Mouse (Mus musculus) midbrain, embryonic 12.5 days (tissue): ENCODE results near the gene Src. TPM values are rescaled to one million over a fixed set of nuclear protein-coding genes. Genes with fewer than 3 reads are reported as not detected.
A peak's percentile ranks its signal among the peaks of the same experiment; 100 is the strongest.

Source experiments
- ATAC-seq: fragments of 200-750 bp; cut with Nextera tagmentation; 2 replicates; pipeline ENCODE4 v1.8.0; 2017; ENCODE audit warnings: low read depth, moderate TSS enrichment, moderate library complexity; ENCODE audit not compliant: low FRiP score
- H3K27ac ChIP-seq: fragments of 300-500 bp; sonication (generic); replicated peaks from 2 replicates; pipeline ENCODE4 v1.5.1; 2016; ENCODE audit warnings: mild to moderate bottlenecking
- H3K27me3 ChIP-seq: fragments of 300-500 bp; sonication (generic); 2 replicates; pipeline ENCODE4 v1.6.1; 2016; ENCODE audit warnings: mild to moderate bottlenecking
- H3K36me3 ChIP-seq: fragments of 300-500 bp; sonication (generic); 2 replicates; pipeline ENCODE4 v1.6.1; 2016
- H3K4me1 ChIP-seq: fragments of 300-500 bp; sonication (generic); 2 replicates; pipeline ENCODE4 v1.6.1; 2016
- H3K4me2 ChIP-seq: fragments of 300-500 bp; sonication (generic); replicated peaks from 2 replicates; pipeline ENCODE4 v1.6.1; 2016; ENCODE audit warnings: mild to moderate bottlenecking, moderate library complexity
- H3K4me3 ChIP-seq: fragments of 300-500 bp; sonication (generic); 2 replicates; pipeline ENCODE4 v1.5.1; 2016; ENCODE audit warnings: mild to moderate bottlenecking
- H3K9ac ChIP-seq: fragments of 300-500 bp; sonication (generic); replicated peaks from 2 replicates; pipeline ENCODE4 v1.6.1; 2016; ENCODE audit warnings: mild to moderate bottlenecking, moderate library complexity
- H3K9me3 ChIP-seq: fragments of 300-500 bp; sonication (generic); 2 replicates; pipeline ENCODE4 v1.6.1; 2016; ENCODE audit warnings: mild to moderate bottlenecking
- WGBS: fragments of 180-500 bp; shearing (Covaris S2); methylation state at CpG from one replicate; pipeline ENCODE4 v1.1.7; 2016; 5-methylcytosine and 5-hydroxymethylcytosine counted together
- polyA plus RNA-seq: library from polyadenylated mRNA; unstranded; fragments of >200 nt; fragmentation: Nextera tagmentation; extraction: Ambion mirVana; gene quantifications from 2 replicates; pipeline ENCODE4 v1.2.1, GENCODE M21; 2016

The Src gene
- polyA plus RNA-seq, 1 experiment from 2014 or later = 33.5 TPM

DNA sequence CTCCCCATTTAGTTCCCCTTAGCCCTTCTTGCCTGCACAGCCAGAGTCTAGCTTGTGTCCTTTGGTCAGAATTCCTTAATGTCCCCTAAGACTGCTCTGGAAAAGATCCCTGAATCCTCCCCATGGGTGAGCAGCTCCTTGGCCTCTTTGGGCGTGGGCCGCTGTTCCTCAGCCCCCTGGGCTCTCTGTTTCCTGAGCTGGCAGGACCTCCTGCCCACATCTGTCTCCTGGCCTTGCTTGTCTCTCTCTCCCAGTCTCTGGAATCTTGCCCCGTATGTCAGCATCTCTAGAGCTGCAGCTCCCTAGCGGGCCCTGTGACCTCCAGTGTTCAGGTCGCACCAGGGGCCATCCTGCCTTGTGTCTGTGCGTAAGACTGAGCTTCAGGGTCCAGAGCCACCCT is 101.2 kb downstream of the Src start:
- Histone ChIP-seq H3K27ac (no peak overlapping the region), H3K4me2 (no peak overlapping the region)

DNA sequence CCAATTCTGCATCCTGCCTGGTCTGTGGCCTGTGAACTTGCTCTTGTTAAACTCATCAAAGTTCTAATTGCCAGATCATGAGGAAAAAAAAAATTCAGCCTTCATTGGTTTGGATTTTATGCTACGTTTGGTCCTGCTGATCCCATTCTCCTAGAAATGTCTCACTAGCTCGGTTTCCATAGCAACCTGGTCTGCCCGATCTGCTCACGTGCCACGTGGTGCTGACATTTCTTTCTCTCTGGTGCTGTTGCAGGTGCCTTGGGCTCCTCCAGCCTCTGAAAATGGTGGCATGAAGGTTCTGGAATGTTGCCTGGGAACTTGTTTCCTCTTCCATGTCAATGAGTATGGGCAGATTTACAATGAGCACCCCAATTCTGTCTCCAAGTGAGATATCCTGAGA is 102.3 kb downstream of the Src start:
- Histone ChIP-seq H3K27me3 (peaks cover 16% of the 10 kb centered on the region), H3K4me2 (no peak overlapping the region), H3K36me3 (no peaks in the 10 kb centered on the region), H3K4me3 (no peak overlapping the region), H3K4me1 (peaks cover 55% of the 10 kb centered on the region), H3K9me3 (no peaks in the 10 kb centered on the region), H3K9ac (no peak overlapping the region), H3K27ac (peak overlapping the region; percentile 46)
- 0 out of 2 replicates have a peak, but pooled peaks have one; percentile 10 for ATAC-seq
- WGBS = 9% methylated on average over 5 of the region's 5 CpGs

More for the DNA sequence above, 101.2 kb downstream of the Src start:
- Histone ChIP-seq H3K4me1 (peaks cover 57% of the 10 kb centered on the region), H3K9ac (no peak overlapping the region), H3K27me3 (peaks cover 18% of the 10 kb centered on the region), H3K9me3 (no peaks in the 10 kb centered on the region), H3K4me3 (no peak overlapping the region), H3K36me3 (no peaks in the 10 kb centered on the region)
- 57% methylated on average over 6 of the region's 6 CpGs for WGBS
- ATAC-seq = no peak

Other genes with a start within 250 kb of the Src start
- gene Rbl1, start 213.9 kb upstream of the Src start, polyA plus RNA-seq = 30.5 and 30.9 TPM in 2 replicates
- 222 and 226 TPM in 2 replicates for gene Rpn2, start 139.4 kb upstream of the Src start, polyA plus RNA-seq
- 0.42 and 0.72 TPM in 2 replicates for gene Mroh8, start 138.9 kb upstream of the Src start, polyA plus RNA-seq
- 1.0 and 1.1 TPM in 2 replicates for gene Ghrh, start 70.9 kb upstream of the Src start, polyA plus RNA-seq
- gene Manbal, start 50.9 kb upstream of the Src start, polyA plus RNA-seq = 66.5 and 75.6 TPM in 2 replicates
- gene Nnat, start 141.6 kb downstream of the Src start, polyA plus RNA-seq = 4,044 and 4,632 TPM in 2 replicates
- 132 and 149 TPM in 2 replicates for gene Blcap, start 152.8 kb downstream of the Src start, polyA plus RNA-seq